Mouse (Mus musculus) layer of hippocampus, adult 11-12 months (tissue): ENCODE measurements around the gene Gbp6.
"Not testable (repeated sequence)": the region's sequence is repeated elsewhere in the genome, so short reads cannot be mapped to it uniquely, and the experiment has no call there.

Source experiments
- DNase-seq: peaks from one replicate; pipeline ENCODE4 v3.0.0; 2022; ENCODE audit warnings: low spot score

Gbp6 gene

GRCm38 (mm10) chr5:105293226-105294165, at the start of gene Gbp6, which contains the start of gene Gm43302:
Gene Gbp6, minus strand, starts transcription at chr5:105293698.
Gene Gm43302, minus strand, starts transcription at chr5:105293695.
- not testable (repeated sequence) for DNase-seq

GRCm38 (mm10) chr5:105341281-105341680, 47.8 kb upstream of the Gbp6 start:
- no peak for DNase-seq

GRCm38 (mm10) chr5:105322543-105322942, 29.0 kb upstream of the Gbp6 start:
- DNase-seq, result no peak

GRCm38 (mm10) chr5:105310941-105311340, 17.4 kb upstream of the Gbp6 start:
- DNase-seq, result no peak

GRCm38 (mm10) chr5:105309148-105309547, 15.7 kb upstream of the Gbp6 start:
- not testable (repeated sequence) for DNase-seq

GRCm38 (mm10) chr5:105306946-105307345, 13.4 kb upstream of the Gbp6 start:
- not testable (repeated sequence) for DNase-seq

GRCm38 (mm10) chr5:105306159-105306581, 12.7 kb upstream of the Gbp6 start:
- DNase-seq, result no peak

- DNase-seq, result not testable (repeated sequence)
These were observed 12.2 kb upstream of the Gbp6 start for GRCm38 (mm10) chr5:105305671-105306070.

- no peak for DNase-seq
These were observed 8.5 kb upstream of the Gbp6 start for GRCm38 (mm10) chr5:105301963-105302362.

GRCm38 (mm10) chr5:105301531-105301930, 8.0 kb upstream of the Gbp6 start:
- no peak for DNase-seq

GRCm38 (mm10) chr5:105295746-105296145, 2.2 kb upstream of the Gbp6 start:
- DNase-seq, result no peak

GRCm38 (mm10) chr5:105292492-105292891, 1.0 kb downstream of the Gbp6 start:
- DNase-seq, result no peak

- not testable (repeated sequence) for DNase-seq
These were observed 2.6 kb downstream of the Gbp6 start for GRCm38 (mm10) chr5:105290921-105291320.

- not testable (repeated sequence) for DNase-seq
These were observed 32.8 kb downstream of the Gbp6 start for GRCm38 (mm10) chr5:105260673-105261072.

GRCm38 (mm10) chr5:105252491-105252890, 41.0 kb downstream of the Gbp6 start:
- DNase-seq, result no peak

- DNase-seq, result not testable (repeated sequence)
These were observed 48.8 kb downstream of the Gbp6 start for GRCm38 (mm10) chr5:105244741-105245140.

GRCm38 (mm10) chr5:105240982-105241381, 52.5 kb downstream of the Gbp6 start:
- not testable (repeated sequence) for DNase-seq

GRCm38 (mm10) chr5:105239483-105240047, 53.9 kb downstream of the Gbp6 start, which contains the start of gene Gbp10:
Gene Gbp10, minus strand, starts transcription at chr5:105239533.
- not testable (repeated sequence) for DNase-seq

GRCm38 (mm10) chr5:105238402-105238801, 55.1 kb downstream of the Gbp6 start:
- not testable (repeated sequence) for DNase-seq

- not testable (repeated sequence) for DNase-seq
These were observed 57.5 kb downstream of the Gbp6 start for GRCm38 (mm10) chr5:105236040-105236439.
